In the genomic region with DNA sequence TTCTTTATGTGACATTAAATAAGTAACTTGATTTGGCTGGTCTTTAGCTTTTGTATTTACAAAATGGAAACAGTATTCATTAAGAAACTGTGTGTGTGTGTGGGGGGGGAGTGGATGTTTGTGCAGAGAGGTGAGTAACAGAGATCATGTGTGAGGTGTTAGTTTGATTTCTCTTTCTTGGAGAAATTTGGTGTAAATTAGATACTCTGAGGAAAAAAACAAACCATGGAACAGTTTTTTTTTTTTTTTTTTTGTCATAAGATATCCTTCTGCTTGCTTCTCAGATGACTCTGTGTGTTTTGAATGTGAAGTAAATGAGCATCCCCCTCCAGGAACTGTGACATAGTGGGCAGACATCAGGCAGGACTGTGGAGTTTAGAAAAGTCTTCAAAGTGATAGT, we compare ENCODE assay signal across 16 mouse cellular contexts. TPM values are rescaled to one million over a fixed set of nuclear protein-coding genes. Genes with fewer than 3 reads are reported as not detected.
DNase-seq lines count a peak whose midpoint lies in the region; ATAC-seq and TF ChIP-seq lines count a peak whose summit lies in the region.
"Had no signal": no experiment of that assay in that cellular context is flagged by ENCODE, and none has a peak within 500 bp of the region (broad histone marks: within the 10 kb centered on the region; RNA-seq: fewer than 3 reads in every experiment).

No protein-coding gene starts in this region.

- TF ChIP-seq EP300 in liver, postnatal 0 days (IDR thresholded peaks at IDR 0.05; ENCODE audit: low read depth), result no peak

- H3K4me1 ChIP-seq in heart, embryonic 14.5 days (ENCODE audit: control insufficient read depth in 2 of 2, insufficient read depth in 2 of 2, low read length in 2 of 2), result peaks cover 2 to 6% of the 10 kb centered on the region in 2 experiments; a peak in 3 of 4 replicates
- peaks cover 59% of the 10 kb centered on the region for H3K4me1 ChIP-seq in liver, embryonic 13.5 days (replicated peaks)
- H3K4me1 ChIP-seq in liver, embryonic 11.5 days (replicated peaks; ENCODE audit: control insufficient read depth, insufficient read depth, low read length), result peaks cover 2% of the 10 kb centered on the region; the same call in 1 of the 2 replicates
- peaks cover 6% of the 10 kb centered on the region for H3K4me1 ChIP-seq in liver, postnatal 0 days (ENCODE audit: insufficient read depth)
- peaks cover 4% of the 10 kb centered on the region for H3K4me1 ChIP-seq in forebrain, embryonic 14.5 days (ENCODE audit: control insufficient read depth, insufficient read depth, low read length)

- no peak for TF ChIP-seq CTCF in liver, postnatal 0 days (IDR thresholded peaks at IDR 0.05; ENCODE audit: low read depth)

- H3K36me3 ChIP-seq in heart, embryonic 14.5 days (ENCODE audit: control insufficient read depth, insufficient read depth, low read length), result peaks cover 26% of the 10 kb centered on the region
- peaks cover 14% of the 10 kb centered on the region for H3K36me3 ChIP-seq in liver, embryonic 13.5 days
- H3K36me3 ChIP-seq in liver, embryonic 11.5 days (ENCODE audit: control insufficient read depth, insufficient read depth, low read length), result no peaks in the 10 kb centered on the region
- peaks cover 21% of the 10 kb centered on the region for H3K36me3 ChIP-seq in liver, postnatal 0 days (replicated peaks; ENCODE audit: insufficient read depth, low read length)
- H3K36me3 ChIP-seq in forebrain, embryonic 14.5 days (ENCODE audit: control insufficient read depth, insufficient read depth, low read length), result peaks cover 8% of the 10 kb centered on the region; the same call in 1 of the 2 replicates

- no peak overlapping the region for H3K27ac ChIP-seq in heart, embryonic 14.5 days (replicated peaks in 1 of 2; ENCODE audit: control insufficient read depth in 1 of 2, insufficient read depth in 1 of 2, low read depth in 2 of 2, low read length in 2 of 2)
- H3K27ac ChIP-seq in liver, embryonic 13.5 days, result peak overlapping the region; percentile 97; the same call in 1 of the 2 replicates
- no peak overlapping the region for H3K27ac ChIP-seq in liver, embryonic 11.5 days (ENCODE audit: low read depth, low read length)
- H3K27ac ChIP-seq in liver, postnatal 0 days (ENCODE audit: low read depth), result peak overlapping the region; percentile 99; the same call in 1 of the 2 replicates
- no peak overlapping the region for H3K27ac ChIP-seq in forebrain, embryonic 14.5 days (ENCODE audit: low read depth, low read length)
- H3K27ac ChIP-seq: forebrain, embryonic 13.5 days; hindbrain, postnatal 0 days; neural tube, embryonic 13.5 days had no signal

- no peak for DNase-seq in heart, adult 8-10 months (ENCODE audit: low spot score)
- no peak for DNase-seq in liver, embryonic 13.5 days
- DNase-seq in liver, embryonic 11.5 days (ENCODE audit: low spot score), result no peak
- no peak for DNase-seq in liver, postnatal 0 days
- no peak for DNase-seq in left cerebral cortex, adult 9 months (ENCODE audit: low spot score in 2 of 2)
- DNase-seq in forebrain, embryonic 14.5 days (ENCODE audit: low spot score), result no peak
- DNase-seq: adrenal gland, postnatal 36 days; heart, postnatal 14 days; kidney, postnatal 36 days; lung, postnatal 4 days; right cerebral cortex, postnatal 25 days; thymus, postnatal 36 days had no signal

- H3K4me2 ChIP-seq in heart, embryonic 14.5 days (ENCODE audit: low read length), result 0 out of 2 replicates have a peak overlapping the region, but pooled peaks have one; percentile 79
- no peak overlapping the region for H3K4me2 ChIP-seq in liver, embryonic 13.5 days
- H3K4me2 ChIP-seq in liver, embryonic 11.5 days, result no peak overlapping the region
- H3K4me2 ChIP-seq in liver, postnatal 0 days (ENCODE audit: low read depth, low read length), result no peak overlapping the region
- no peak overlapping the region for H3K4me2 ChIP-seq in forebrain, embryonic 14.5 days (ENCODE audit: low read length)

- no peak overlapping the region for H3K4me3 ChIP-seq in heart, embryonic 14.5 days (ENCODE audit: control insufficient read depth in 1 of 2, insufficient read depth in 1 of 2, low read depth in 1 of 2, low read length in 2 of 2)
- no peak overlapping the region for H3K4me3 ChIP-seq in liver, embryonic 13.5 days (replicated peaks)
- H3K4me3 ChIP-seq in liver, embryonic 11.5 days (ENCODE audit: low read depth, low read length), result no peak overlapping the region
- H3K4me3 ChIP-seq in liver, postnatal 0 days (ENCODE audit: low read depth, low read length), result no peak overlapping the region
- no peak overlapping the region for H3K4me3 ChIP-seq in forebrain, embryonic 14.5 days (ENCODE audit: low read depth, low read length)

- no peak overlapping the region for H3K9ac ChIP-seq in heart, embryonic 14.5 days (ENCODE audit: low read length)
- H3K9ac ChIP-seq in liver, embryonic 13.5 days, result 0 out of 2 replicates have a peak overlapping the region, but pooled peaks have one; percentile 0
- H3K9ac ChIP-seq in liver, embryonic 11.5 days (ENCODE audit: low read depth, low read length), result no peak overlapping the region
- H3K9ac ChIP-seq in liver, postnatal 0 days (replicated peaks), result no peak overlapping the region
- H3K9ac ChIP-seq in forebrain, embryonic 14.5 days (ENCODE audit: low read length), result no peak overlapping the region
- H3K9ac ChIP-seq: forebrain, embryonic 13.5 days; neural tube, embryonic 13.5 days had no signal

- no peak for ATAC-seq in heart, embryonic 14.5 days (ENCODE audit: insufficient number of reproducible peaks, insufficient read depth, low FRiP score, low read depth)
- no peak for ATAC-seq in liver, embryonic 13.5 days (ENCODE audit: low read depth)
- ATAC-seq in liver, embryonic 11.5 days (replicated peaks; ENCODE audit: low FRiP score), result no peak
- ATAC-seq in liver, postnatal 0 days, result no peak
- ATAC-seq in forebrain, embryonic 14.5 days, result no peak
- ATAC-seq: forebrain, embryonic 13.5 days; hindbrain, postnatal 0 days had no signal

- H3K27me3 ChIP-seq in heart, embryonic 14.5 days (ENCODE audit: control insufficient read depth, insufficient read depth, low read length), result no peaks in the 10 kb centered on the region
- H3K27me3 ChIP-seq in liver, embryonic 13.5 days, result no peaks in the 10 kb centered on the region
- H3K27me3 ChIP-seq in liver, embryonic 11.5 days (replicated peaks; ENCODE audit: control insufficient read depth, insufficient read depth, low read length), result no peaks in the 10 kb centered on the region
- H3K27me3 ChIP-seq in liver, postnatal 0 days (ENCODE audit: insufficient read depth, low read length), result no peaks in the 10 kb centered on the region
- H3K27me3 ChIP-seq in forebrain, embryonic 14.5 days (replicated peaks; ENCODE audit: control insufficient read depth, insufficient read depth, low read length), result no peaks in the 10 kb centered on the region
- H3K27me3 ChIP-seq: forebrain, embryonic 13.5 days; neural tube, embryonic 13.5 days had no signal

- no peaks in the 10 kb centered on the region for H3K9me3 ChIP-seq in heart, embryonic 14.5 days (ENCODE audit: control insufficient read depth, low read length)
- no peaks in the 10 kb centered on the region for H3K9me3 ChIP-seq in liver, embryonic 13.5 days (replicated peaks)
- no peaks in the 10 kb centered on the region for H3K9me3 ChIP-seq in liver, embryonic 11.5 days (ENCODE audit: control insufficient read depth, low read length)
- H3K9me3 ChIP-seq in liver, postnatal 0 days (ENCODE audit: low read length), result no peaks in the 10 kb centered on the region
- H3K9me3 ChIP-seq in forebrain, embryonic 14.5 days (replicated peaks; ENCODE audit: control insufficient read depth, low read length), result no peaks in the 10 kb centered on the region
- H3K9me3 ChIP-seq: forebrain, embryonic 13.5 days; neural tube, embryonic 13.5 days had no signal

RNA-seq across cellular contexts. Expression of a gene that starts 1.9 kb away (rescaled TPM):
- polyA plus RNA-seq in heart, embryonic 14.5 days (2014; fragmentation: Nextera tagmentation; extraction: Ambion mirVana), result 37.3 and 47.8 TPM in 2 replicates
- total RNA-seq in heart, adult 8-10 months (2022), result 10 to 100 TPM; 31.2 to 35.8 (median 35.0) TPM
- 37.1 and 43.2 TPM in 2 replicates for polyA plus RNA-seq in liver, embryonic 13.5 days (2015; fragmentation: Nextera tagmentation; extraction: Ambion mirVana)
- 46.2 and 47.4 TPM in 2 replicates for polyA plus RNA-seq in liver, embryonic 11.5 days (2014; fragmentation: Nextera tagmentation; extraction: Ambion mirVana)
- 22.1 and 25.2 TPM in 2 replicates for polyA plus RNA-seq in liver, postnatal 0 days (2015; fragmentation: Nextera tagmentation; extraction: Ambion mirVana)
- 32.3 TPM in 2 replicates for polyA plus RNA-seq in forebrain, embryonic 14.5 days (2014; fragmentation: Nextera tagmentation; extraction: Ambion mirVana)

RNA-seq across cellular contexts. Expression of a gene that starts 2.0 kb away (rescaled TPM):
- 3.6 and 4.5 TPM in 2 replicates for polyA plus RNA-seq in heart, embryonic 14.5 days (2014; fragmentation: Nextera tagmentation; extraction: Ambion mirVana)
- 1 to 10 TPM; 3.5 to 5.3 (median 4.3) TPM for total RNA-seq in heart, adult 8-10 months (2022)
- polyA plus RNA-seq in liver, embryonic 13.5 days (2015; fragmentation: Nextera tagmentation; extraction: Ambion mirVana), result 21.2 and 22.9 TPM in 2 replicates
- polyA plus RNA-seq in liver, embryonic 11.5 days (2014; fragmentation: Nextera tagmentation; extraction: Ambion mirVana), result 24.6 and 24.8 TPM in 2 replicates
- polyA plus RNA-seq in liver, postnatal 0 days (2015; fragmentation: Nextera tagmentation; extraction: Ambion mirVana), result 23.4 and 24.1 TPM in 2 replicates
- polyA plus RNA-seq in forebrain, embryonic 14.5 days (2014; fragmentation: Nextera tagmentation; extraction: Ambion mirVana), result 1.9 and 2.1 TPM in 2 replicates

Comparison
In these comparisons a context has a peak if more than half of its experiments do, and no peak if none do; other contexts are left out.
1. H3K27ac ChIP-seq: peak in liver, embryonic 13.5 days (single experiment) and liver, postnatal 0 days (single experiment); none in heart, embryonic 14.5 days (0 of 2), liver, embryonic 11.5 days (single experiment) and forebrain, embryonic 14.5 days (single experiment).